Mouse (Mus musculus) cortical plate, adult 2 months (tissue): Measurements from ENCODE around the gene Fabp3.

Source experiments
- CTCF ChIP-seq: fragments of 200-500 bp; IDR thresholded peaks from 2 replicates; pipeline ENCODE4 v1.5.1; 2011; ENCODE audit warnings: mild to moderate bottlenecking, control low read depth, low read length; ENCODE audit not compliant: insufficient read depth; ENCODE audit errors: extremely low read depth
- POLR2A ChIP-seq: fragments of 200-500 bp; IDR thresholded peaks from 2 replicates; pipeline ENCODE4 v1.6.1; 2011; ENCODE audit warnings: mild to moderate bottlenecking, low read length, control low read depth; ENCODE audit not compliant: insufficient read depth; ENCODE audit errors: extremely low read depth

- no peak for TF ChIP-seq POLR2A
- no peak for TF ChIP-seq CTCF
Observed at GRCm38 (mm10) chr4:130279105-130279504, 29.3 kb upstream of the Fabp3 start, which contains the start of gene Serinc2.
